Mouse (Mus musculus): ENCODE results near the gene Mgst2. TPM values are rescaled to one million over a fixed set of nuclear protein-coding genes. Genes with fewer than 3 reads are reported as not detected.

Mgst2 gene
- polyA plus RNA-seq, 1 experiment from 2014 or later = 33.3 TPM

DNA sequence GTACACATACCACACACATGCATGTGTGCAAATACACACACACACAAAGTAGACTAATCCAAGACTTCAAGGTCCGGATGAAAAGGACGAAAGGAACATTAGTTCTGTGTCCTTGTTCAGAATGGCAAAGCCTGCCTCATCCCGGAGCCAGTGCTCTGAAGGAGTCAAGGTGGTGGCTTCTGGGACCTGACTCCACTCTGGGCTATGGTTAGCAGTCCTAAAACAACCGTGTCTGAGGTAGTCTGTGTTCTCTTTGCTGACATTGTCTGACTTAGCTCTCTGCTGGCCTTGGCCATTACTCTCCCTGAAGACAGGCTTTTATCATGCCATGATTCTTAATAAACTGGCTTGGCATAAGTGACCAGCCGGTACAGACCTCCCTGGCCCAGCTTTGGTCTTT is 745 bp upstream of the Mgst2 start:
- Histone ChIP-seq H3K4me3 (replicated peaks) (no peak overlapping the region), H3K9ac (no peak overlapping the region), H3K4me2 (replicated peaks) (no peak overlapping the region), H3K9me3 (no peaks in the 10 kb centered on the region), H3K36me3 (no peaks in the 10 kb centered on the region), H3K27ac (no peak overlapping the region), H3K27me3 (replicated peaks) (no peaks in the 10 kb centered on the region), H3K4me1 (replicated peaks) (peaks cover 20% of the 10 kb centered on the region; the same call in 1 of the 2 replicates)
- 81% methylated on average over 5 of the region's 5 CpGs for WGBS
- no peak for ATAC-seq

DNA sequence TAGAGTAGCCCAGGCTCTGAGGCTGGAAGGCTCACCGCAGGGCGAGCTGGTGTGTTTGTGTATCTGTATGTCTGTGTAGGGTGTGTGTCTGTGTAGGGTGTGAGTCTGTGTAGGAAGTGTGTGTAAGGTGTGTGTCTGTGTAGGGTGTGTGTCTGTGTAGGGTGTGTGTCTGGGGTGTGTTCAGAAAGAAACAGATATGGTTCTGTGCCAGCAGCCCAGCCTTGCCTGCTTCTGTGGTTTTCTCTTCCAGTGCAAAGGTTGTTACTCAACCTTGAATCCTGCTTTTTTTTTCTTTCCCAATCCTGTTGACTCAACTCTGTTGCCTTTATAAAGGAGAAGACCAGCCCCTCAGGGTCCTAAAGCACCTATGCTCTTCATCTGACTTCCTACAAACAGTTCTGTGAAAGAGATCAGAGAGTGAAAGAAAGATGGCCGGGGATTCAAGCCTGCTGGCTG is 689 bp downstream of the Mgst2 start:
- no peak overlapping the region for H3K9ac ChIP-seq
- H3K4me2 ChIP-seq (replicated peaks) = peak overlapping the region; percentile 44
- ATAC-seq = peak; percentile 89
- H3K27me3 ChIP-seq (replicated peaks) = no peaks in the 10 kb centered on the region
- peak overlapping the region; percentile 16 for H3K4me3 ChIP-seq (replicated peaks)
- H3K9me3 ChIP-seq = no peaks in the 10 kb centered on the region
- peak overlapping the region; percentile 38; the same call in 1 of the 2 replicates for H3K27ac ChIP-seq
- peaks cover 20% of the 10 kb centered on the region; the same call in 1 of the 2 replicates for H3K4me1 ChIP-seq (replicated peaks)
- WGBS = 71% methylated on average over 3 of the region's 3 CpGs
- H3K36me3 ChIP-seq = no peaks in the 10 kb centered on the region

DNA sequence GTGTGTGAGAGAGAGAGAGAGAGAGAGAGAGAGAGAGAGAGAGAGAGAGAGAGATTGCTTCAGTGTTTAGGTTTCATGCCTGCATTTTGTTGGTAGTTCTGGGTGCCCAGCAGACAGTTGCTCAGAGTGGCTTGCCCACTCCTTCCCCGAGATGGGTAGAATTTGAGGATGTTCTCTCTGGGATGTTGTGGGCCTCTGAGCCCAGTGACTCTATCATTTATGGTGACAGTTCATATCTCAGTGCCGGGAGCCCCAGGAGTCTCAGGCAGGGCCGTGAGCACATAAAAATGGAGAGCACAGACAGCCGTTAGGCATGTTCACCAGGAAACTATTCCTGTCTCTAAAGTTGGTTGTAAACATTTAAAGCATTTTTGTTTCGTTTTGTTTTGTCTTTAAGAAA is 1.2 kb downstream of the Mgst2 start:
- no peaks in the 10 kb centered on the region for H3K9me3 ChIP-seq
- WGBS = 24% methylated on average over 5 of the region's 5 CpGs
- ATAC-seq = peak; percentile 24; the same call in 1 of the 2 replicates
- H3K4me3 ChIP-seq (replicated peaks) = peak overlapping the region; percentile 16
- H3K9ac ChIP-seq = peak overlapping the region; percentile 26; the same call in 1 of the 2 replicates
- H3K36me3 ChIP-seq = no peaks in the 10 kb centered on the region
- H3K27me3 ChIP-seq (replicated peaks) = no peaks in the 10 kb centered on the region
- peaks cover 20% of the 10 kb centered on the region; the same call in 1 of the 2 replicates for H3K4me1 ChIP-seq (replicated peaks)
- peak overlapping the region; percentile 38; the same call in 1 of the 2 replicates for H3K27ac ChIP-seq
- H3K4me2 ChIP-seq (replicated peaks) = peak overlapping the region; percentile 44

DNA sequence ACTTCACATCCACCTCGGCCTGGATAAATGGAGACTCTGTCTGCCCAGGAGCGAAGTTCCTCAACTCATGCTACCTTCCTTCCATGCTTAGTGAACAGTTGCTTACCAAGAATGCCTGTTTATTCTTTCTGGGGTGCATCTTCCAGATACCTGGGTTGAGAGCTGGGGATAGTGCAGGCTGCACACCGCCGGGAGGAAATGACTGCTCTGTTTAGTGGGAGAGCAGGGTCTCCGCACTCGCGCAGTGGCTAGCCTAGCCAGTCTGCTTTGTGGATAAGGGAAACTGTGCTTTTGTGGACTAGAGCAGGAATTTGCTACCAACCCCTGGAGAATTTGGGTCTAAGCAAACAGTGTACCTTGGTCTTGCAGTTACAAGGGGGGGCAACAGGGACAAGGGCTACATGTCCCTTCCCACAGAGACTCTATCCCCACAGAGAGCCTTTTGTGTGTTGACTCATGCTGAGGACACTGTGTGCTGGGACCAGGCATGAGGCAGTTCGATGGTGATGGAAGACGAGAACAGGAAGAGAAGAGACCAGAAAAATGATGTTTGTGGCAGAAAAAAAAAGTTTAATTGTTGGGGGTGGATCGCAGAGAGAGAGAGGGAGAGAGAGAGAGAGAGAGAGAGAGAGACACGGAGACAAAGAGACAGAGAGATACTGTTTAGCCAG is 1.9 kb downstream of the Mgst2 start:
- no peak overlapping the region for H3K9ac ChIP-seq
- WGBS = 61% methylated on average over 11 of the region's 11 CpGs
- no peaks in the 10 kb centered on the region for H3K9me3 ChIP-seq

DNA sequence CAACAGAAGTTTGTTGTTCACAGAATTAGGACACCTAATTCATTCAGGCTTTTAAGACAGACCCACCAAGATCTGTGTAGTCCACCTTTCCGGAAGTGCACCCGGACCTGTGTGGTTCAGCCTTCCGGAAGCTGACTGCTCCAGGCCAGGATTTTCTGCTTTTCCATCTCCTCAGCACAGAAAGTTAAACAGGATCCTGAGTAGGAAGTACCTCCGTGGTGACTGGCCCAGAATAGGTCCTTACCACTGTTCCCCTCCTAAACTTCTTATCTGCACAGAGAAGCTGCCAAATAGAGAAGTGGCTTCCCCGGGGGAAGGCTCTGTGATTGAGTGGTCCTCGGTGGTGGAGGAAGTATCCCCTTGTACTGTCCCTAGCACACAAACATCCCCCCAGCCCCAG is 2.4 kb downstream of the Mgst2 start:
- WGBS = 45% methylated on average over 6 of the region's 6 CpGs

More for the DNA sequence above, 1.9 kb downstream of the Mgst2 start:
- H3K36me3 ChIP-seq = no peaks in the 10 kb centered on the region
- H3K4me1 ChIP-seq (replicated peaks) = peaks cover 20% of the 10 kb centered on the region; the same call in 1 of the 2 replicates
- no peak for ATAC-seq
- H3K4me3 ChIP-seq (replicated peaks) = peak overlapping the region; percentile 16; the same call in 1 of the 2 replicates
- H3K27me3 ChIP-seq (replicated peaks) = no peaks in the 10 kb centered on the region
- peak overlapping the region; percentile 44 for H3K4me2 ChIP-seq (replicated peaks)
- peak overlapping the region; percentile 38; the same call in 1 of the 2 replicates for H3K27ac ChIP-seq

DNA sequence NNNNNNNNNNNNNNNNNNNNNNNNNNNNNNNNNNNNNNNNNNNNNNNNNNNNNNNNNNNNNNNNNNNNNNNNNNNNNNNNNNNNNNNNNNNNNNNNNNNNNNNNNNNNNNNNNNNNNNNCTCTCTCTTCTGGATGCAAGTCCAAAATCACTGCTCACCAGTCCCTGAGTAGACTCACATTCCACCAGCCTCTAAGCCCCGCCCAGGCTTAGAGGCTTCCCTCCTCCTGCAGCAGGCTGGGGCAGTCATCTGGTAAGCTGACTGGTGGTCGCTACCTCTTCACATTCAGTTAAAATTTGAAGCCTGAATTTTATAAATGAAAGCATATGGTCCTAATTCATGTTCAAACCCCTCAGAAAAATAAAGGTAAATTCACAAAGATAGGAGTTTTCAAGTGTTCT is 8.4 kb downstream of the Mgst2 start:
- H3K27ac ChIP-seq = no peak overlapping the region
- H3K27me3 ChIP-seq (replicated peaks) = no peaks in the 10 kb centered on the region
- 40% methylated on average over 2 of the region's 2 CpGs for WGBS
- H3K9me3 ChIP-seq = no peaks in the 10 kb centered on the region
- H3K4me3 ChIP-seq (replicated peaks) = no peak overlapping the region
- no peak overlapping the region for H3K4me2 ChIP-seq (replicated peaks)
- no peaks in the 10 kb centered on the region for H3K36me3 ChIP-seq
- 0 out of 2 replicates have a peak, but pooled peaks cover 4% of the 10 kb centered on the region for H3K4me1 ChIP-seq (replicated peaks)
- no peak overlapping the region for H3K9ac ChIP-seq
- no peak for ATAC-seq

More for the DNA sequence above, 2.4 kb downstream of the Mgst2 start:
- H3K9ac ChIP-seq = no peak overlapping the region
- no peak overlapping the region for H3K4me3 ChIP-seq (replicated peaks)
- H3K27ac ChIP-seq = no peak overlapping the region
- ATAC-seq = no peak
- H3K4me2 ChIP-seq (replicated peaks) = no peak overlapping the region
- H3K9me3 ChIP-seq = no peaks in the 10 kb centered on the region
- H3K27me3 ChIP-seq (replicated peaks) = no peaks in the 10 kb centered on the region
- peaks cover 20% of the 10 kb centered on the region; the same call in 1 of the 2 replicates for H3K4me1 ChIP-seq (replicated peaks)
- no peaks in the 10 kb centered on the region for H3K36me3 ChIP-seq

DNA sequence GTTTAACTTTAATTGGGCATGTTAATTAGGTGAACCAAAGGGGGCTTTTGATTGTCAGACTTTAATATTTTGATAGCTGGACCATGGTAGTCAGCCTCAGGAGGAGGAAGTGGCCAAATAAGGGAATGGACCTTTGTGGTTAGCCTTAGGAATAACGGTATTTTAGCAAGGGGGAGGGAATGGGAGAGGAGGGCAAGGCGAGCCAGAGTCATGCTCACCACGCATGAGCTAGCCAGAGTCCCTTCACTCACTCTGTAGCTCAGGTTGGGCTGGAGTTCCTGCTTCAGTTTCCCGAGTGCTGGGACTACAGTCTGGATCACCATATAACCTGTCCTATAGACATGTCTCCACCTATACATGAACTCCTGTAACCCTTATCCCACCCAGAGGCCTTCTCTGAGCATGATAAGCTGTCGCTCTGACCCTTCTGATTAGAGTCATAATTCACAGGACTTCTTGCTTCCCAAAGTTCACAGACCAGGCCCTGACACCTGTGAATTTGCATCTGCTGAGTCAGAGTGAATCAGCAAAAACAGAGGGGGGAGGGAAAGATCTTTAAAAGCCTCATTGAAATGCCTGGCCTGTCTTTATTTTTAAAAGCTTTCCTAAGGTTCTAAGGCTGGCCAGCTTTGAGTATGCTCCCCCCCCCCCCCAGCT is 10.4 kb downstream of the Mgst2 start:
- 75% methylated on average over 5 of the region's 5 CpGs for WGBS
- H3K4me2 ChIP-seq (replicated peaks) = no peak overlapping the region
- H3K27ac ChIP-seq = no peak overlapping the region
- H3K27me3 ChIP-seq (replicated peaks) = no peaks in the 10 kb centered on the region
- H3K9ac ChIP-seq = no peak overlapping the region
- no peaks in the 10 kb centered on the region for H3K9me3 ChIP-seq
- no peak overlapping the region for H3K4me3 ChIP-seq (replicated peaks)
- H3K4me1 ChIP-seq (replicated peaks) = 0 out of 2 replicates have a peak, but pooled peaks cover 3% of the 10 kb centered on the region
- ATAC-seq = no peak; the same call in 1 of the 2 replicates
- no peaks in the 10 kb centered on the region for H3K36me3 ChIP-seq

DNA sequence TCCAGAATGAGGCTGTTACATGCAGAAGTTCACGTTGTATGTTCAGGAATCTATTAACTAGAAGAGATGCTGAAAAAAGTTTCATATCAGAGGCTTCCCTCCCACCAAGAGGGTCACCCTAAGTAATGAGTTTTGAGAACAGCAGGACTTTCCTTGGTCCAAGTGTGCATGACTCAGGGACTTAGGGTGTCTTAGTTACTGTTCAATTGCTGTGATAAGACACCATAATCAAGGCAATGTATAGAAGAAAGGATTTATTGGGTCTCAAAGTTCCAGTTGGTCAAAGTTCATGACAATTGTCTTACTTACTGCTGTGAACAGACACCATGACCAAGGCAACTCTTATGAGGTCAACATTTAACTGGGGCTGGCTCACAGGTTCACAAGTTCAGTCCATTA is 10.9 kb downstream of the Mgst2 start:
- Histone ChIP-seq H3K27me3 (replicated peaks) (no peaks in the 10 kb centered on the region), H3K27ac (no peak overlapping the region), H3K36me3 (no peaks in the 10 kb centered on the region), H3K9ac (no peak overlapping the region), H3K4me3 (replicated peaks) (no peak overlapping the region), H3K4me2 (replicated peaks) (no peak overlapping the region), H3K4me1 (replicated peaks) (0 out of 2 replicates have a peak, but pooled peaks cover 3% of the 10 kb centered on the region), H3K9me3 (no peaks in the 10 kb centered on the region)
- peak; percentile 43 for ATAC-seq
- 81% methylated on average over 1 of the region's 1 CpGs for WGBS

DNA sequence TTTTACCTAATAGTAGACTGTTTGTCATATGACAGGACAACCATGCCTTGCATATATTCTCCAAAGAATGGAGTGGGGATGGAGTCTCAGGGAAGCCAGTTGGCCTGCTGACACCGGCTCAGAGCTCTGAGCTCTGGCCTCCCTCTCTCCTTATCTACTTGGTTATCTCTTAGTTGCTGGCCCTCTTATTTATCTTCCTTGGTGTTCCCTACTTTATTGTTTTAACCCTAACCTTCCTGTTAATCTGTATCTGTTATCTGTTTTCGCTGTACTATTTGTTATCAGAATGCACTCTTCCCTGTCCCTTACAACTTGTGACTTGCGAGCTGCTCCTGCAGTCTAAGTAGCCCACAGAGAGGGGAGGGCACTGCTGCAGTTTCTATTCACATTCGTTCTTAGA is 12.5 kb downstream of the Mgst2 start:
- no peak overlapping the region for H3K27ac ChIP-seq
- H3K4me1 ChIP-seq (replicated peaks) = 0 out of 2 replicates have a peak, but pooled peaks cover 3% of the 10 kb centered on the region
- no peak overlapping the region for H3K4me3 ChIP-seq (replicated peaks)
- ATAC-seq = peak; percentile 42
- H3K36me3 ChIP-seq = no peaks in the 10 kb centered on the region
- no peak overlapping the region for H3K9ac ChIP-seq
- H3K27me3 ChIP-seq (replicated peaks) = no peaks in the 10 kb centered on the region
- H3K9me3 ChIP-seq = no peaks in the 10 kb centered on the region
- H3K4me2 ChIP-seq (replicated peaks) = no peak overlapping the region
- 45% methylated on average over 4 of the region's 4 CpGs for WGBS

DNA sequence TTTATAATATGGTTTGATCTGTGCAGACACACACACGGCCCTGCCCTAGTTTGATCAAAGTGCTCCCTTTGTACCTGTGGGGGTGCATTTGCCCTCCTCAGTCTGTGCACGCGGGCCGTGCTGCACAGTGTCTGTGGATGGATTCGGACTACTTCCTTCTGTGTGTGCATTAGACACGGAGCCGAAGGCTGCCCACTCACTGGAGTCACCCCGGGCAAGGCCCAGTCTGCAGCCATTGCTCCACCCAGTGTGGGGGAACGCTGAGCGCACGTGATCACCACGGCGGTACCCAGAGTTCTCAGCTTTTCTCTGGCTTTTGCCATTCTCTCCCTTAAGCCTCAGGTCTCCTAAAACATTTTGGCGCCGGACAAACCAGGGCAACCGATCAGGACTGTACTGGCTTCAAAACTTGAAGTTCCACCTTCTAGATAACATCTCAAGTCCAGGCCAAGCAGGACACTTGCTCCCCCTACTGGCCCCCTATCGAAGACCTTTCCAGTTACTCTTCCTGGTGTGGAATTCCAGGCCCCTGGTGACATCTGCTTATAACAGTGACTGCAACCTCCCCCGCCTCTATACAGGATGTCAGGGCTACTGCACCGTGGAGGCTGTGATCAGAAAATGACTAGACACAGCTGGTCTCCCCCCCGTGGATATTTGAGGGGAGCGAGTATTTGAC is 13.4 kb downstream of the Mgst2 start:
- H3K36me3 ChIP-seq = no peaks in the 10 kb centered on the region
- no peaks in the 10 kb centered on the region for H3K9me3 ChIP-seq
- H3K27me3 ChIP-seq (replicated peaks) = no peaks in the 10 kb centered on the region
- 0 out of 2 replicates have a peak, but pooled peaks cover 3% of the 10 kb centered on the region for H3K4me1 ChIP-seq (replicated peaks)
- H3K27ac ChIP-seq = no peak overlapping the region
- 60% methylated on average over 21 of the region's 21 CpGs for WGBS
- H3K4me2 ChIP-seq (replicated peaks) = no peak overlapping the region
- no peak overlapping the region for H3K4me3 ChIP-seq (replicated peaks)
- no peak overlapping the region for H3K9ac ChIP-seq
- peak; percentile 42 for ATAC-seq

DNA sequence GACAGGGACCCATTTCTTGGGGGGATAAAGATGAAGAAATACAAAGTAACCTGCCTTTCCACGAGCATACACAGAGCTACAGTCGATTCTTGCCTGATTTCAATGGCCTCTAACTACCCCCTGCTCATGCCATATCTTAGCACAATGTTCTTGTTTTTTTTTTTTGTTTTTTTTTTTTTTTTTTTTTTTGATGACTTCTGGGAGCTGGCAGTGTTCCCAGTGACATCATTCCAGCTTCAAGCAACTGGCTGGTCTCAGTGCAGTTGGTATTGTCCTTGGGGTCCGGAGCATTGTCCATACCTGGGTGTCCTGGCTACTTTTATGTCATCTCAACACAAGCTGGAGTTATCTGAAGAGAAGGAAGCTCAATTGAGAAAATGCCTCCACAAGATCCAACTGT is 14.8 kb downstream of the Mgst2 start:
- 83% methylated on average over 3 of the region's 3 CpGs for WGBS
- Histone ChIP-seq H3K4me3 (replicated peaks) (no peak overlapping the region), H3K9me3 (no peaks in the 10 kb centered on the region), H3K27me3 (replicated peaks) (no peaks in the 10 kb centered on the region), H3K27ac (no peak overlapping the region), H3K4me2 (replicated peaks) (no peak overlapping the region), H3K9ac (no peak overlapping the region), H3K36me3 (no peaks in the 10 kb centered on the region), H3K4me1 (replicated peaks) (0 out of 2 replicates have a peak, but pooled peaks cover 3% of the 10 kb centered on the region)
- no peak for ATAC-seq

DNA sequence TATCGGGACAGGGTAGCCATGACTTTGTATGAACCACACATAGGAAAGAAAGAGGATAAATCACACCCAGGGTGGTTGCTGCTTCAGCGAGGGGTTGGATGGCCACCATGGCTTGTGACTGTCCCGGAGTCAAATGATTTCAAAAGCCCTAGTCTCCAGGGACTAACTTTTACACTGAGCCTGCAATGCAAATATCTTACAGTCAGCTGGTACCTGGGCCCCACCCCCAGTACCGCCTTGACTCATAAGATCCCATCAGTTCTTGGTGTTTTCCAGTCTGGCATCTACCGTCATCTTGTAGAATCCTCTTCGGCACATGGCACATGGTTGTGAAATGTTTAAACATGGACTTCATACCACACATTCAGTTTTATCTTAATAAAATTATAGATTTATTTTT is 25.4 kb downstream of the Mgst2 start:
- Histone ChIP-seq H3K27ac (no peak overlapping the region), H3K4me3 (replicated peaks) (no peak overlapping the region), H3K9me3 (no peaks in the 10 kb centered on the region), H3K4me1 (replicated peaks) (no peaks in the 10 kb centered on the region), H3K9ac (no peak overlapping the region), H3K4me2 (replicated peaks) (no peak overlapping the region), H3K36me3 (0 out of 2 replicates have a peak, but pooled peaks cover 5% of the 10 kb centered on the region), H3K27me3 (replicated peaks) (no peaks in the 10 kb centered on the region)
- ATAC-seq = no peak
- WGBS = 95% methylated on average over 6 of the region's 6 CpGs

All from intestine, embryonic 15.5 days (tissue).